Mouse (Mus musculus) lung, postnatal 10 days (tissue): Measurements from ENCODE around the gene Arhgef6.

Source experiments
- DNase-seq: peaks from one replicate; pipeline ENCODE4 v3.0.0; 2021

Gene Arhgef6

GRCm38 (mm10) chrX:57187301-57187700 is 151.2 kb downstream of the Arhgef6 start:
- DNase-seq: no peak

DNA sequence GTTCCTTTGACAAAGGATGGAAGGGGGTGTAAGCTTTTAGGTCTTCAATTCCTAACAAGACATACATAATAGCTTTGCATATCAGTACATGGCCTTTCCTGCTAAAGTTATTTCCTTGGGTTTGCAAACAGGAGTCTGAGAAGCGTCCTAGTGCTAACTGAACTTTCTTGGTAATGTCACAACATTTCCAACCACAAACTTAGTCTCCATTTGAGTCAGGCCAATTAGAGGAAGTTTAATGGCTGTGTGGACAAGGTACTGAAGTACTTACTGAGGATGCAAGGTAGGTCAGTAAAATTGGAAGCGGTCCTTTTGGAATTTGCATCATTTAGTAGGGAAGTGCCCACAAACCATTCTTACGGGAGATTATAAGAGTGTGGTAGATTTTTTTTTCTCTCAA is 155.2 kb downstream of the Arhgef6 start:
- DNase-seq: no peak

DNA sequence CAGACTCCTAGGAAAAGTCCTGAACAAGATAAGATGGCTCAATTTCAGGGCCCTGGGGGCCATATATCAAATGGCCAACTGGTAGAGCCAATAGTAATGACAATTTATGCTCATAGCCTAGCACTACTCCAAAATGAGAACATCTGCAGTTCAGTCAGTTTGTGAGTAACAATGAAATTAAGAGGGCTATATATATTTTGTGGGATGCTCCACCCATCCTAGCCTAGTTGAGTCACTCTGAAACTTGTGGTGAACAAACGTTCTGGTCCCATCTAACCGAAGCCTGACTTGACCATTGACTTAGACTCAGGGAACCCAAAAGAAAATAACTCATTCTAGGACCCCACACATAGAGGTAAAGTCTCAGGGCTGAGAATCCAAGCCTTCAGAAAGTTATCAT is 156.1 kb downstream of the Arhgef6 start:
- DNase-seq: no peak
